Mouse (Mus musculus): ENCODE measurements around the gene Sdf4.

DNA sequence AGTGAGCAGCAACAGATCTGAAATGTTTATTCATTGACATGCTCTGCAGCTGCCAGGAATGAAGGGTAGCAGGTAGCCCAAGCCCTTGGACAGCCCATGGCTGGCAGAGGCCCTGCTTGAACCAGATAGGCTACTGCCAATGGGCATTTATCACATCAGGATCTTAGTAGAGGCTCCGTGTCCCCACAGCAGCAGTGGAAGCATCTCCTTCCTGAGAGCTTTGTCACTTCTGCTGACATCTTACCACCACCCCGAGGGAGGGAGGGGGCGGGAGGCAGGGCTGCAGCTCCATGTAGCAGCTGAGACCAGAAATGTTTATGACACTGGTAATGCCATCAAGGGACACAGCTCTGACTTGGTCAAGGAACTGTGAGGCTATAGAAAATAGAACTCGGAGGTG lies 40.2 kb downstream of the Sdf4 start:
- TF ChIP-seq CTCF (IDR thresholded peaks at IDR 0.05; ENCODE audit: low read depth) (no peak), EP300 (IDR thresholded peaks at IDR 0.05; ENCODE audit: low read depth) (no peak)
